Mouse (Mus musculus): ENCODE data around the gene Letm1. TPM values are rescaled to one million over a fixed set of nuclear protein-coding genes. Genes with fewer than 3 reads are reported as not detected.

Letm1 gene
- total RNA-seq, 1 experiment from 2014 or later, result 19.7 TPM

- ATAC-seq (replicated peaks in 1 of 2; ENCODE audit: insufficient read depth in 1 of 2, low FRiP score in 2 of 2, low TSS enrichment in 1 of 2, low read depth in 1 of 2, poor library complexity in 2 of 2, severe bottlenecking in 2 of 2), result peak in 1 of 2 experiments; percentile 13; a peak in 2 of 4 replicates
These were observed 378 bp upstream of the Letm1 start for GRCm38 (mm10) chr5:33782999-33783390.

DNA sequence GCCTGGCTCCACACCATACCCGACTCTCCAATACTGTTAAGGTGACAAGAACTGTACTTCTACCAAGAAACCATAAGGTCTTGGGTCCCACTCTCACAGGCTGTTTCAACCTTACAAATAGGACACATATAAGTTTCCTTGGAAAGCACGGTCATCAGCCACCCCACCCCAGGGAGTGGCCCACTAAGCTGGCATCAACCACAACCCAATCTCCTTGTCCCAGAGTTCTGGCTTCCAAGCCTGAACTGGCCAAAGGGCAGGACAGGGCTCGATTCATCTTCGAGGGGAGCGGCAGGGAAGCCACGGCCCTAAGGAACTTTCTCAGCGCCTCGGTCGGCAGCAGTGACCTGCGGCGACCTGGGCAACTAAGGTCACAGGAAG lies 663 bp downstream of the Letm1 start:
- ATAC-seq (replicated peaks in 1 of 2; ENCODE audit: insufficient read depth in 1 of 2, low FRiP score in 2 of 2, low TSS enrichment in 1 of 2, low read depth in 1 of 2, poor library complexity in 2 of 2, severe bottlenecking in 2 of 2), result peak in 1 of 2 experiments; percentile 2; a peak in 1 of 4 replicates

GRCm38 (mm10) chr5:33777195-33777594 lies 5.4 kb downstream of the Letm1 start:
- no peak for ATAC-seq (replicated peaks in 1 of 2; ENCODE audit: insufficient read depth in 1 of 2, low FRiP score in 2 of 2, low TSS enrichment in 1 of 2, low read depth in 1 of 2, poor library complexity in 2 of 2, severe bottlenecking in 2 of 2)

- ATAC-seq (replicated peaks in 1 of 2; ENCODE audit: insufficient read depth in 1 of 2, low FRiP score in 2 of 2, low TSS enrichment in 1 of 2, low read depth in 1 of 2, poor library complexity in 2 of 2, severe bottlenecking in 2 of 2), result no peak
These were observed 39.1 kb downstream of the Letm1 start for GRCm38 (mm10) chr5:33743481-33743880.

GRCm38 (mm10) chr5:33740548-33740947 lies 42.1 kb downstream of the Letm1 start:
- ATAC-seq (replicated peaks in 1 of 2; ENCODE audit: insufficient read depth in 1 of 2, low FRiP score in 2 of 2, low TSS enrichment in 1 of 2, low read depth in 1 of 2, poor library complexity in 2 of 2, severe bottlenecking in 2 of 2), result no peak

DNA sequence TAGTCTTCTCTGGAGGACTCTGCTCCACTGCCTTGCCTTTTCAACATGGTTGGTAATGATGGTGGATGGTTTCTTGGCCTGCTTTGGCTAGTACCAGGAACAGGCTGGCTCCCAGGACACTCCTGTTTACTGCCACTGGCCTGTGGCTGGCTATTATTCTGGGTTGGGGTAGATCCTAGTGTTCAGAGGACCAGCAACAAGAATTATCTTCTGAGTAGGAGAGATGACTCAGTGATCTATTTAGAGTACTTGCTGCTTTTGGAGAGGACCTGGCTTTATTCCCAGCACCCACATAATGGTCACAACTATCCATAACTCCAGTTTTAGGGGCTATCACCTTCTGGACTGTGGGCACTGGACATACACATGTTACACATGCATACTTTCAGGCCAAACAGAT lies 44.3 kb downstream of the Letm1 start:
- no peak for ATAC-seq (replicated peaks in 1 of 2; ENCODE audit: insufficient read depth in 1 of 2, low FRiP score in 2 of 2, low TSS enrichment in 1 of 2, low read depth in 1 of 2, poor library complexity in 2 of 2, severe bottlenecking in 2 of 2)

GRCm38 (mm10) chr5:33737903-33738321 lies 44.7 kb downstream of the Letm1 start:
- peak; percentile 34 to 71 for ATAC-seq (replicated peaks in 1 of 2; ENCODE audit: insufficient read depth in 1 of 2, low FRiP score in 2 of 2, low TSS enrichment in 1 of 2, low read depth in 1 of 2, poor library complexity in 2 of 2, severe bottlenecking in 2 of 2)

DNA sequence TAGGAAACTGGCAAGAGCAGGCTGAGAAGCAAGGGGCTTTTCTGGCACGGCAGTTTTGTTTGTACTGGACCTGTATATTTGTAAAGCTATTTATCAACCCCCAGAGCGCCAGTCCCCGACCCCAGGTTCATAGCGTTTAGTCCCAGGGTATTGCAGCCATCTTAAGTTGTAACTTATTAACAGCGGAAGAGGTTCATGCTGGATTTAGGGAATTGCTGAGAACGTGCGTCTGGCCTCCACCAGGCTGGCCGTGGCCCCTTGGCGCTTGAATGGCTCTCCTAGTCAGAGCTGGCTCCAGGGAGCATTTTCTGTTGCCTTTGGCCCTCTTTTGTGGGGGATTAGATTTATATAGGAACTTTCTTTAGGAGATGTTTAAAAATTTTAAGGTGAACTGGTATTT lies 46.4 kb downstream of the Letm1 start:
- no peak for ATAC-seq (replicated peaks in 1 of 2; ENCODE audit: insufficient read depth in 1 of 2, low FRiP score in 2 of 2, low TSS enrichment in 1 of 2, low read depth in 1 of 2, poor library complexity in 2 of 2, severe bottlenecking in 2 of 2)

GRCm38 (mm10) chr5:33735412-33736092 lies 47.1 kb downstream of the Letm1 start:
- no peak for ATAC-seq (replicated peaks in 1 of 2; ENCODE audit: insufficient read depth in 1 of 2, low FRiP score in 2 of 2, low TSS enrichment in 1 of 2, low read depth in 1 of 2, poor library complexity in 2 of 2, severe bottlenecking in 2 of 2)

GRCm38 (mm10) chr5:33733837-33734236 lies 48.8 kb downstream of the Letm1 start:
- no peak for ATAC-seq (replicated peaks in 1 of 2; ENCODE audit: insufficient read depth in 1 of 2, low FRiP score in 2 of 2, low TSS enrichment in 1 of 2, low read depth in 1 of 2, poor library complexity in 2 of 2, severe bottlenecking in 2 of 2)

DNA sequence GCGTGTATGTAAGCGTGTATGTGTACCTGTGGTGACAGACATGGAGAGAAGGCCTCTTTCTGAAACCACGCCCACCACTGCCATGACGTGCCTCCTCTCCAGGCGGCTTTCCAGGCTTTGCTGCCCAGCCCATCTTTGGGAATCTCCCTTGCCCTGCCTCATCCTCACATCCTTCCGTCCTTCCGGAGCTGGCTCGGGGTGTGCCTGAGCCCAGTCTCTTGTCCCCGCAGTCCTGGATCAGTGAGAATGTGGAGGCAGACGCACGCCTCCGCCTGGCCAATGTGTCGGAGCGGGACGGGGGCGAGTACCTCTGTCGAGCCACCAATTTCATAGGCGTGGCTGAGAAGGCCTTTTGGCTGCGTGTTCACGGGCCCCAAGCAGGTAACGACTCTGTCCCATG lies 51.6 kb downstream of the Letm1 start:
- no peak for ATAC-seq (replicated peaks in 1 of 2; ENCODE audit: insufficient read depth in 1 of 2, low FRiP score in 2 of 2, low TSS enrichment in 1 of 2, low read depth in 1 of 2, poor library complexity in 2 of 2, severe bottlenecking in 2 of 2)

- no peak for ATAC-seq (replicated peaks in 1 of 2; ENCODE audit: insufficient read depth in 1 of 2, low FRiP score in 2 of 2, low TSS enrichment in 1 of 2, low read depth in 1 of 2, poor library complexity in 2 of 2, severe bottlenecking in 2 of 2)
These were observed 52.1 kb downstream of the Letm1 start for GRCm38 (mm10) chr5:33730516-33730915.

GRCm38 (mm10) chr5:33728841-33729240 lies 53.8 kb downstream of the Letm1 start:
- ATAC-seq (replicated peaks in 1 of 2; ENCODE audit: insufficient read depth in 1 of 2, low FRiP score in 2 of 2, low TSS enrichment in 1 of 2, low read depth in 1 of 2, poor library complexity in 2 of 2, severe bottlenecking in 2 of 2), result no peak

DNA sequence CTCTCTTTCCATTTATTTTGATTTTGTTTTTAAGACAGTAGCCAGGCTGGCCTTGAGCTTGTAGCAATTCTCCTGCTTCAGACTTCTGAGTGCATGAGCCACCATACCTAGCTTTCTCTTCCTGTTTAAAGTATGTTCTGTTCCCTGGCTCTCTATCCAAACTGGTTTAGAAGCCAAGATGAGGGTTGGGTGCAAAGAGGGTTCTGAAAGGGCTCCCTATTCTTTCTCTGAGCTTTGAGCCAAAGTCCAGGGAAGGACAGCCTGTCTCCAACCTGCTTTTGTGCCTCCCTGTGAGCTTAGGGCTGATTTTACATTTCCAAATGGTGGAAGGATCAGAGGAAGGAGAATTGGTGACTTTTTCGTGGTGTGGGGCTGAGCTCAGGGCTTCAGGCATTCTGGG lies 55.7 kb downstream of the Letm1 start:
- ATAC-seq (replicated peaks in 1 of 2; ENCODE audit: insufficient read depth in 1 of 2, low FRiP score in 2 of 2, low TSS enrichment in 1 of 2, low read depth in 1 of 2, poor library complexity in 2 of 2, severe bottlenecking in 2 of 2), result no peak

GRCm38 (mm10) chr5:33726081-33726647 lies 56.5 kb downstream of the Letm1 start:
- ATAC-seq (replicated peaks in 1 of 2; ENCODE audit: insufficient read depth in 1 of 2, low FRiP score in 2 of 2, low TSS enrichment in 1 of 2, low read depth in 1 of 2, poor library complexity in 2 of 2, severe bottlenecking in 2 of 2), result no peak

- no peak for ATAC-seq (replicated peaks in 1 of 2; ENCODE audit: insufficient read depth in 1 of 2, low FRiP score in 2 of 2, low TSS enrichment in 1 of 2, low read depth in 1 of 2, poor library complexity in 2 of 2, severe bottlenecking in 2 of 2)
These were observed 58.8 kb downstream of the Letm1 start for GRCm38 (mm10) chr5:33723641-33724465.

DNA sequence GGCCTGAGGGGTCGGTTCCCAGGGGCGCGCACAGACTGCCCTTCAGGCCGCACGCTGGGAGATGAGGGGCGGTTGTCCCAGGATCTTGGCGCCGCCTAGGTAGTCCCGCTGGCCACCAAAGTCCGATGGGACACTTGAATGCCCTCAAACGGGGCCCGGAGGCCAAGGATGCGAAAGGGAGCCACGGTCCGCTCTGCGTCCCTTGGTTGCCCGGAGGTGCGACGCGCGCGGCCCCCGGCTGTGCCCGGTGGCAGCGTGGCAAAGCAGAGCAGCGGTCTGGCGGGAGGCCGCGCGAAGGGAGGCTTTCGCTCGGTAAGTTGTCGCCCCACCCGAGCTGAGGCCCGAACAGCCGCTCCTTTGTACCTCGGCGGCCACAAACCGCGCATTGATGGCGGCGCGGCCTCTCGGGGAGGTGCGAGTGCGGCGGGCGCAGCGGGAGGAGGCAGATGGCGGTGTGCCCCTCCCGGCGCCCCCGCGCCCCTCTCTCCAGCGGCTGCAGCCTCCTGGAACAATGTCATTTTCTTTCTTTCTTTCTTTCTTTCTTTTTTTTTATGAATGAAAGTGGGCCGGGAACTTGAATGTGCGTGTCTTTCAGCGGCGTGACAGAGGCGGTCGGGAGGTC lies 59.5 kb downstream of the Letm1 start:
- no peak for ATAC-seq (replicated peaks in 1 of 2; ENCODE audit: insufficient read depth in 1 of 2, low FRiP score in 2 of 2, low TSS enrichment in 1 of 2, low read depth in 1 of 2, poor library complexity in 2 of 2, severe bottlenecking in 2 of 2)
